17 mouse cellular contexts compared by ENCODE assay signal in genomic region chr11:46644824-46645223, GRCm38 (mm10). TPM values are rescaled to one million over a fixed set of nuclear protein-coding genes. Genes with fewer than 3 reads are reported as not detected.
"Had no signal": no experiment of that assay in that cellular context is flagged by ENCODE, and none has a peak within 500 bp of the region (broad histone marks: within the 10 kb centered on the region; RNA-seq: fewer than 3 reads in every experiment).

No protein-coding gene starts in this region.

- H3K4me2 ChIP-seq: liver, embryonic 11.5 days; liver, embryonic 15.5 days; neural tube, embryonic 13.5 days had no signal

- H3K9ac ChIP-seq: liver, embryonic 15.5 days; neural tube, embryonic 13.5 days had no signal

- DNase-seq: kidney, postnatal 25 days; lung, adult 2 months; lung, postnatal 36 days; retina, postnatal 1 day; right cerebral cortex, postnatal 4 days; spleen, adult 18-20 months; thymus, adult 18-20 months; thymus, postnatal 14 days had no signal

- H3K27me3 ChIP-seq: liver, embryonic 15.5 days; neural tube, embryonic 13.5 days had no signal

- H3K4me3 ChIP-seq: left cerebral cortex, adult 2 months; limb, embryonic 10.5 days; liver, embryonic 15.5 days; neural tube, embryonic 13.5 days had no signal

- H3K9me3 ChIP-seq: limb, embryonic 10.5 days; liver, embryonic 15.5 days; neural tube, embryonic 13.5 days had no signal

- H3K4me1 ChIP-seq: limb, embryonic 10.5 days; liver, embryonic 15.5 days; neural tube, embryonic 13.5 days had no signal

- H3K27ac ChIP-seq: left cerebral cortex, adult 2 months; limb, embryonic 10.5 days; liver, embryonic 15.5 days; neural tube, embryonic 13.5 days had no signal

- H3K36me3 ChIP-seq: limb, embryonic 10.5 days; liver, embryonic 15.5 days; neural tube, embryonic 13.5 days had no signal

- ATAC-seq: lung, postnatal 0 days had no signal

RNA-seq across cellular contexts. Expression of gene Dppa1, which starts 15.8 kb away (rescaled TPM):
- polyA plus RNA-seq: kidney, embryonic 16.5 days; limb, embryonic 10.5 days; limb, embryonic 14.5 days; liver, embryonic 11.5 days; liver, embryonic 15.5 days; lung, adult 2 months; lung, postnatal 0 days; neural tube, embryonic 13.5 days; stomach, embryonic 14.5 days had no signal
